Mouse (Mus musculus) natural killer cell, adult 2 months (primary cell): Measurements from ENCODE around the gene Ccdc88c.

Source experiments
- DNase-seq, 2 experiments: peaks; one replicate each; pipeline ENCODE4 v3.0.0; 2022; ENCODE audit warnings: low spot score in 2 of 2

Gene Ccdc88c

GRCm38 (mm10) chr12:100925644-100926619 is 102.9 kb downstream of the Ccdc88c start:
- peak; percentile 61 to 64 for DNase-seq

GRCm38 (mm10) chr12:100924646-100925339 is 104.1 kb downstream of the Ccdc88c start:
- no peak for DNase-seq

GRCm38 (mm10) chr12:100910731-100911130 is 118.1 kb downstream of the Ccdc88c start:
- no peak for DNase-seq

GRCm38 (mm10) chr12:100909765-100910164 is 119.1 kb downstream of the Ccdc88c start:
- no peak for DNase-seq

GRCm38 (mm10) chr12:100908298-100909034 is 120.4 kb downstream of the Ccdc88c start:
- DNase-seq, result no peak

GRCm38 (mm10) chr12:100907598-100908297 is 121.1 kb downstream of the Ccdc88c start, which contains the start of gene Gpr68:
Gene Gpr68 (minus strand): TSS chr12:100908198.
- DNase-seq, result peak; percentile 25 to 26

GRCm38 (mm10) chr12:100906861-100907260 is 122.0 kb downstream of the Ccdc88c start:
- DNase-seq, result no peak

- peak; percentile 75 to 76 for DNase-seq
Observed at GRCm38 (mm10) chr12:100903761-100904160, 125.1 kb downstream of the Ccdc88c start.

- no peak for DNase-seq
Observed at GRCm38 (mm10) chr12:100901386-100901785, 127.5 kb downstream of the Ccdc88c start.

- peak in 1 of 2 experiments; percentile 19 for DNase-seq
Observed at GRCm38 (mm10) chr12:100900901-100901300, 128.0 kb downstream of the Ccdc88c start.

- peak; percentile 71 to 83 for DNase-seq
Observed at GRCm38 (mm10) chr12:100899111-100899640, 129.7 kb downstream of the Ccdc88c start.

- peak in 1 of 2 experiments; percentile 49 for DNase-seq
Observed at GRCm38 (mm10) chr12:100897736-100898650, 130.9 kb downstream of the Ccdc88c start.

GRCm38 (mm10) chr12:100896661-100897060 is 132.2 kb downstream of the Ccdc88c start:
- no peak for DNase-seq

GRCm38 (mm10) chr12:100895504-100895903 is 133.4 kb downstream of the Ccdc88c start:
- peak; percentile 69 to 80 for DNase-seq

GRCm38 (mm10) chr12:100890548-100890947 is 138.3 kb downstream of the Ccdc88c start:
- DNase-seq, result peak in 1 of 2 experiments; percentile 48

- peak; percentile 43 to 63 for DNase-seq
Observed at GRCm38 (mm10) chr12:100887801-100888258, 141.0 kb downstream of the Ccdc88c start.

- DNase-seq, result no peak
Observed at GRCm38 (mm10) chr12:100886877-100887276, 142.0 kb downstream of the Ccdc88c start.

GRCm38 (mm10) chr12:100885585-100885984 is 143.3 kb downstream of the Ccdc88c start:
- no peak for DNase-seq

- peak; percentile 82 to 85 for DNase-seq
Observed at GRCm38 (mm10) chr12:100883168-100883567, 145.7 kb downstream of the Ccdc88c start.

- no peak for DNase-seq
Observed at GRCm38 (mm10) chr12:100878556-100878955, 150.3 kb downstream of the Ccdc88c start.
